Mouse (Mus musculus) heart, adult 9 months (tissue): ENCODE measurements around the gene Gm5916.

Experiments
- DNase-seq, 2 experiments: peaks; one replicate each; pipeline ENCODE4 v3.0.0; 2022; ENCODE audit warnings: low spot score in 2 of 2

Gm5916 gene

GRCm38 (mm10) chr9:36128679-36129078, at the start of gene Gm5916:
Gm5916 (minus strand) TSS chr9:36128779.
- DNase-seq = no peak
